8 mouse cellular contexts compared by ENCODE assay signal in the genomic region with DNA sequence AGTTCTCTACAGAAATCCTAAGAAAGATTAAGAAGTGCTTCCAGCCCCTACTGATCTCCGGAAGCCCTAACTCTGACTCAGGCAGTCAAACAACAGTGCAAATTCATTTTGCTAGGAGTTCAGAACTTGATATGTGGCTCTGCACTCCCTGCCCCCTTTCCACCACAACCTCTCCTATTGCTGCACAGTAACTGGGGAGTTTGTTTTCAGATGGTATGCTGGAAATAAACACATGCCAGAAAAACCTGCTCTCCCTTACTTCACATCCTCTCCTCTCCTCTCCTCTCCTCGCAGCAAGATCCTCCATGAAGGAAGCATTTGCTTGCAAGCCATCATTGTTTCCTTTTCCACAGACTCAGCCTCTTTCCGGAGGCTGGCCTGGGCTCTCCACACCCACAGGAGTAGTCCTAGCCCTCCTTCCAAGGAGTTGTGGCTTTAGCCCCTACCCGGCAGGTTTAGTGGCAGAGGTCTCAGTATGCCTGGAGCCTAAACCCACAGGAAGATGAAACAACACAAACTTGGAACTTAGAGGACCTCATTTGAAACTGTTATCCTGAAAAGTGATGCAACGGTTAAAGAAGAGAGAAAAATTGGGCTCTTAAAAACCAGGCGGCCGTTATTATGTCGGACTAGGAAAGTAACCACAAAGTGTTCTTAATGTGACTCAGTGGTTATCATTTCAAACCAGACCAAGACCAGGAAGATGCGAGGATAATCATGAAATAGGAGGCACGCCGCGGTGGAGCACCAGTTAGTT. TPM values are rescaled to one million over a fixed set of nuclear protein-coding genes. Genes with fewer than 3 reads are reported as not detected.
DNase-seq lines count a peak whose midpoint lies in the region; ATAC-seq lines count a peak whose summit lies in the region.

No protein-coding gene starts in this region.

- H3K9ac ChIP-seq in stomach, embryonic 14.5 days (replicated peaks; ENCODE audit: low read depth, low read length) = no peak overlapping the region

- peak overlapping the region; percentile 88 for H3K27ac ChIP-seq in stomach, embryonic 14.5 days (ENCODE audit: low read length)

- H3K36me3 ChIP-seq in megakaryocyte, embryonic 14.5 days (replicated peaks; ENCODE audit: low read length) = no peaks in the 10 kb centered on the region
- H3K36me3 ChIP-seq in stomach, embryonic 14.5 days (ENCODE audit: control insufficient read depth, insufficient read depth, low read length) = no peaks in the 10 kb centered on the region

- H3K9me3 ChIP-seq in megakaryocyte, embryonic 14.5 days = no peaks in the 10 kb centered on the region
- no peaks in the 10 kb centered on the region for H3K9me3 ChIP-seq in stomach, embryonic 14.5 days (ENCODE audit: control insufficient read depth, low read depth, low read length)

- DNase-seq in gastrocnemius, postnatal 10 days = peak; percentile 23
- DNase-seq in kidney, postnatal 10 days = peak; percentile 27
- DNase-seq in spleen, postnatal 4 days (ENCODE audit: low spot score in 2 of 2) = no peak
- DNase-seq in ovary, postnatal 36 days (ENCODE audit: low spot score) = no peak
- DNase-seq in urinary bladder, adult 2 months (ENCODE audit: low spot score) = no peak

- H3K4me2 ChIP-seq in stomach, embryonic 14.5 days (replicated peaks; ENCODE audit: low read depth, low read length) = no peak overlapping the region

- ATAC-seq in megakaryocyte, adult 5-6 weeks (ENCODE audit: poor library complexity, severe bottlenecking) = no peak
- peak; percentile 44; the same call in 1 of the 2 replicates for ATAC-seq in stomach, embryonic 14.5 days (ENCODE audit: insufficient number of reproducible peaks, insufficient read depth, low FRiP score, low read depth)

- no peaks in the 10 kb centered on the region for H3K27me3 ChIP-seq in megakaryocyte, embryonic 14.5 days (replicated peaks)
- no peaks in the 10 kb centered on the region for H3K27me3 ChIP-seq in stomach, embryonic 14.5 days (ENCODE audit: control insufficient read depth, insufficient read depth, low read length)

- 38% methylated on average over 12 of the region's 12 CpGs for WGBS in stomach, embryonic 14.5 days

- peak overlapping the region; percentile 87 for H3K4me3 ChIP-seq in megakaryocyte, embryonic 14.5 days (replicated peaks)
- no peak overlapping the region for H3K4me3 ChIP-seq in stomach, embryonic 14.5 days (ENCODE audit: low read depth, low read length)

- peaks cover 29% of the 10 kb centered on the region for H3K4me1 ChIP-seq in megakaryocyte, embryonic 14.5 days
- H3K4me1 ChIP-seq in stomach, embryonic 14.5 days (ENCODE audit: control insufficient read depth, insufficient read depth, low read length) = peaks cover 13% of the 10 kb centered on the region

RNA-seq across cellular contexts. Expression of gene Col1a2, which starts 47.7 kb away (rescaled TPM):
- 0.30 and 0.36 TPM in 2 replicates for polyA plus RNA-seq in megakaryocyte, embryonic 14.5 days (2012; ENCODE audit: insufficient read depth, low replicate concordance)
- 0.87 and 1.2 TPM in 2 replicates for total RNA-seq in megakaryocyte, adult 5-6 weeks (2015)
- 1.1 and 1.6 TPM in 2 replicates for total RNA-seq in megakaryocyte, adult 5-6 weeks (2017)
- 1,000 to 10,000 TPM; 2,936 to 4,479 TPM for total RNA-seq in gastrocnemius, postnatal 10 days (2021)
- polyA plus RNA-seq in stomach, embryonic 14.5 days (2014; fragmentation: Nextera tagmentation; extraction: Ambion mirVana) = 751 and 803 TPM in 2 replicates
- 1,014 and 1,293 TPM in 2 replicates for polyA plus RNA-seq in urinary bladder, adult 2 months (2012; rRNA removed)

Comparison
In these comparisons a context has a peak if more than half of its experiments do, and no peak if none do; other contexts are left out.
1. DNase-seq: peak in gastrocnemius, postnatal 10 days (single experiment) and kidney, postnatal 10 days (single experiment); none in spleen, postnatal 4 days (0 of 2), ovary, postnatal 36 days (single experiment) and urinary bladder, adult 2 months (single experiment).
2. RNA of gene Col1a2, which starts 47.7 kb away (polyA plus RNA-seq): 1,014 to 1,293 TPM in urinary bladder, adult 2 months and 751 to 803 TPM in stomach, embryonic 14.5 days; 0.30 to 0.36 TPM in megakaryocyte, embryonic 14.5 days; every median in the first group is over 100 times any median in the second.